In genomic region chr2:165886857-165887628, GRCm38 (mm10) we compare ENCODE assay signal across 8 mouse cellular contexts. TPM values are rescaled to one million over a fixed set of nuclear protein-coding genes. Genes with fewer than 3 reads are reported as not detected.
DNase-seq lines count a peak whose midpoint lies in the region; ATAC-seq lines count a peak whose summit lies in the region.

No protein-coding gene starts in this region.

- H3K4me1 ChIP-seq in brown adipose tissue, adult 24 weeks (ENCODE audit: control insufficient read depth, insufficient read depth, insufficient read length, low read length), result peaks cover 47% of the 10 kb centered on the region
- H3K4me1 ChIP-seq in heart, embryonic 12.5 days (replicated peaks), result peaks cover 85% of the 10 kb centered on the region
- peaks cover 70% of the 10 kb centered on the region for H3K4me1 ChIP-seq in neural tube, embryonic 11.5 days (ENCODE audit: control insufficient read depth, insufficient read depth, low read length)

- H3K27ac ChIP-seq in brown adipose tissue, adult 24 weeks (replicated peaks; ENCODE audit: low read depth, low read length), result peak overlapping the region; percentile 99
- H3K27ac ChIP-seq in heart, embryonic 12.5 days (ENCODE audit: poor library complexity, severe bottlenecking), result peak overlapping the region; percentile 100
- H3K27ac ChIP-seq in neural tube, embryonic 11.5 days (ENCODE audit: low read depth, low read length), result peak overlapping the region; percentile 98

- peak overlapping the region; percentile 45 for H3K4me3 ChIP-seq in brown adipose tissue, adult 24 weeks (ENCODE audit: insufficient read depth, low read depth, low read length)
- no peak overlapping the region for H3K4me3 ChIP-seq in heart, embryonic 12.5 days
- H3K4me3 ChIP-seq in neural tube, embryonic 11.5 days (ENCODE audit: low read depth, low read length), result no peak overlapping the region

- intact Hi-C loops in heart, postnatal 25 days (cut with DNase I), result no loop called here

- H3K4me2 ChIP-seq in heart, embryonic 12.5 days, result peak overlapping the region; percentile 49
- H3K4me2 ChIP-seq in neural tube, embryonic 11.5 days (ENCODE audit: low read depth), result peak overlapping the region; percentile 21

- 5% methylated on average over 24 of the region's 25 CpGs for WGBS in heart, embryonic 12.5 days
- WGBS in neural tube, embryonic 11.5 days, result 2% methylated on average over 25 of the region's 25 CpGs

- H3K27me3 ChIP-seq in heart, embryonic 12.5 days (replicated peaks), result no peaks in the 10 kb centered on the region
- H3K27me3 ChIP-seq in neural tube, embryonic 11.5 days (ENCODE audit: control insufficient read depth, insufficient read depth, low read length), result no peaks in the 10 kb centered on the region

- DNase-seq in heart, adult 11 months, result peak; percentile 95
- DNase-seq in heart, postnatal 25 days (ENCODE audit: low spot score), result no peak
- peak; percentile 70 for DNase-seq in kidney, postnatal 10 days
- DNase-seq in neural tube, embryonic 11.5 days (ENCODE audit: low spot score), result peak; percentile 65
- DNase-seq in thymus, postnatal 25 days, result no peak
- no peak for DNase-seq in right cerebral cortex, postnatal 10 days (ENCODE audit: low spot score in 2 of 2)

- H3K36me3 ChIP-seq in heart, embryonic 12.5 days, result no peaks in the 10 kb centered on the region
- H3K36me3 ChIP-seq in neural tube, embryonic 11.5 days (ENCODE audit: control insufficient read depth, insufficient read depth, low read length), result no peaks in the 10 kb centered on the region

- H3K9me3 ChIP-seq in heart, embryonic 12.5 days (replicated peaks), result no peaks in the 10 kb centered on the region
- H3K9me3 ChIP-seq in neural tube, embryonic 11.5 days (ENCODE audit: control insufficient read depth, low read length), result no peaks in the 10 kb centered on the region

- peak overlapping the region; percentile 56 for H3K9ac ChIP-seq in heart, embryonic 12.5 days
- H3K9ac ChIP-seq in neural tube, embryonic 11.5 days (ENCODE audit: low read length), result peak overlapping the region; percentile 62

- ATAC-seq in heart, embryonic 12.5 days (ENCODE audit: insufficient number of reproducible peaks, low FRiP score), result no peak
- ATAC-seq in neural tube, embryonic 11.5 days (ENCODE audit: insufficient read depth, low FRiP score, low TSS enrichment), result no peak

RNA-seq across cellular contexts. Expression of gene Zmynd8, which starts 11.8 kb away (rescaled TPM):
- total RNA-seq in heart, postnatal 25 days (2021), result 10 to 100 TPM; 44.5 to 48.7 TPM
- 6.7 and 17.9 TPM in 2 replicates for polyA plus RNA-seq in brown adipose tissue, adult 24 weeks (2012; ENCODE audit: insufficient read depth, insufficient read length, missing spikeins)
- polyA plus RNA-seq in heart, embryonic 12.5 days (2016; fragmentation: Nextera tagmentation; extraction: Ambion mirVana), result 44.7 and 48.0 TPM in 2 replicates
- 52.9 and 54.5 TPM in 2 replicates for polyA plus RNA-seq in neural tube, embryonic 11.5 days (2014; fragmentation: Nextera tagmentation; extraction: Ambion mirVana)

Comparison
In these comparisons a context has a peak if more than half of its experiments do, and no peak if none do; other contexts are left out.
1. DNase-seq: peak in heart, adult 11 months (single experiment), kidney, postnatal 10 days (single experiment) and neural tube, embryonic 11.5 days (single experiment); none in heart, postnatal 25 days (single experiment), thymus, postnatal 25 days (single experiment) and right cerebral cortex, postnatal 10 days (0 of 2).
2. Peak in every context shown above with its lines, with median percentiles within 50 percentile points of each other: H3K27ac ChIP-seq.